Mouse (Mus musculus) hindbrain, embryonic 10.5 days (tissue): ENCODE measurements at regions not wholly inside any gene's neighbourhood (a gene's known extent, or its start where the extent isn't known, plus 50 kb on each side); places are given as distances from the start of the nearest gene placed in this dataset.

Experiments
- DNase-seq: peaks from one replicate; pipeline ENCODE4 v3.0.0-alpha.2; 2017; ENCODE audit warnings: low spot score
- H3K27ac ChIP-seq: fragments of 300-500 bp; sonication (generic); 2 replicates; pipeline ENCODE4 v1.5.1; 2016; ENCODE audit warnings: mild to moderate bottlenecking, moderate library complexity
- H3K27me3 ChIP-seq: fragments of 300-500 bp; sonication (generic); 2 replicates; pipeline ENCODE4 v1.6.1; 2016; ENCODE audit warnings: mild to moderate bottlenecking; ENCODE audit not compliant: poor library complexity, insufficient read depth, severe bottlenecking
- H3K36me3 ChIP-seq: fragments of 300-500 bp; sonication (generic); 2 replicates; pipeline ENCODE4 v1.6.1; 2016; ENCODE audit warnings: mild to moderate bottlenecking, moderate library complexity
- H3K4me1 ChIP-seq: fragments of 300-500 bp; sonication (generic); replicated peaks from 2 replicates; pipeline ENCODE4 v1.6.1; 2016; ENCODE audit warnings: mild to moderate bottlenecking
- H3K4me3 ChIP-seq: fragments of 300-500 bp; sonication (generic); 2 replicates; pipeline ENCODE4 v1.5.1; 2016; ENCODE audit warnings: mild to moderate bottlenecking, moderate library complexity
- H3K9me3 ChIP-seq: fragments of 300-500 bp; sonication (generic); 2 replicates; pipeline ENCODE4 v1.6.1; 2016; ENCODE audit warnings: mild to moderate bottlenecking, moderate library complexity
- WGBS: fragments of 180-500 bp; shearing (Covaris S2); methylation state at CpG from one replicate; pipeline ENCODE4 v1.1.7; 2016; 5-methylcytosine and 5-hydroxymethylcytosine counted together

- no peaks in the 10 kb centered on the region for H3K9me3 ChIP-seq
- H3K4me1 ChIP-seq = no peaks in the 10 kb centered on the region
- no peak overlapping the region for H3K27ac ChIP-seq
- no peaks in the 10 kb centered on the region for H3K27me3 ChIP-seq
- 72% methylated on average over 3 of the region's 3 CpGs for WGBS
- DNase-seq = no peak
- no peaks in the 10 kb centered on the region for H3K36me3 ChIP-seq
- H3K4me3 ChIP-seq = no peak overlapping the region
Observed at GRCm38 (mm10) chr12:95267187-95267586, 424.8 kb upstream of the Flrt2 start.

DNA sequence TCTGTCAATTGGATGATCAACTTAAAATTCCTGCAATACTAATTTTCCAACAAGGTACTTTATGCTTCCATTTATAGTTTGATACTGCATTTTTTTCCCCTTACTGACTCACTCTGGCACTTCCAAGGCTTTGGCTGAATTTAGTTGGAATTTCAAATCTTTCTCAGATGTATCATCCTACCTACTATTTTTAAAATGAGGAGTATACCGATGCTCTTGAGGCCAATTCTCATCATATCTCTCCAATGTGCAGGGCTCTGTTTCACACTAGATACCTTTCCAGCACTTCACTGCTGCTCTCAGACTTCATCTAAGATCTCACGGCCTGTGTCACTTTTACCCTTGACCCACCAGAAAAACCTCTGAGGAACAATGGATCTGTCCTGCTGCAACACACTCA lies 386.6 kb upstream of the Flrt2 start:
- H3K27me3 ChIP-seq = no peaks in the 10 kb centered on the region
- H3K4me3 ChIP-seq = no peak overlapping the region
- H3K9me3 ChIP-seq = no peaks in the 10 kb centered on the region
- no peak for DNase-seq
- WGBS = 91% methylated on average over 2 of the region's 2 CpGs
- no peaks in the 10 kb centered on the region for H3K4me1 ChIP-seq
- no peaks in the 10 kb centered on the region for H3K36me3 ChIP-seq
- no peak overlapping the region for H3K27ac ChIP-seq

DNA sequence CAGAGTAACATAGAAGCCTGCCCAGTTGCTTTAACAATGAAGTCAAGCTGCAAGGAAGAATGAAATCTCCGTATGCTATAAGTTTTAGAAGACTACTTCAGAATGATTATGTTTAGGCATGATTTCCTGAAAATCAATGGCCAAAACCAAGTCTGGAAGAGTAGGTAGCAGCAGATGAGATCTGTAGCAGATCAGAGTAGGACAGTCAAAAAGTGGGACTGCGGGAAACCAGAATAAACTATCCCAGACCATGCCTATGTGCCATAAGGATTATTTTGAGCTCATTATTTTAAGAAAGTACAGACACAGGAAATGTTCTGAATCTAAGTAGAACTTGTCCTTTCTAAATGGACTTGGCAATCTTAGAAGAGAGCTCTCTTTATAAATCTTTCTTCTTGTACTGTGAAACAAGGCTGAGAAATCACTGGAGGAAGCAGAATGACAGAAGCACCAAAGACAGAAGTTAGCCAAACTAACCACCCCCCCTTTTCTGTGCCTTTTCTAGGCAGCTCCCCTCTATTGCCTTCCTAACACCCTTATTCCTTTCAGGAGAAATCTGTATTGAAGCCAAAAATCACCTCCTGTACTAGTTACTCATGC lies 376.8 kb upstream of the Flrt2 start:
- Histone ChIP-seq H3K4me3 (no peak overlapping the region), H3K9me3 (no peaks in the 10 kb centered on the region), H3K4me1 (no peaks in the 10 kb centered on the region), H3K36me3 (no peaks in the 10 kb centered on the region), H3K27ac (no peak overlapping the region), H3K27me3 (no peaks in the 10 kb centered on the region)
- WGBS = 93% methylated on average over 2 of the region's 2 CpGs
- DNase-seq = no peak

- Histone ChIP-seq H3K4me1 (no peaks in the 10 kb centered on the region), H3K36me3 (no peaks in the 10 kb centered on the region), H3K27me3 (no peaks in the 10 kb centered on the region), H3K27ac (no peak overlapping the region), H3K4me3 (no peak overlapping the region), H3K9me3 (no peaks in the 10 kb centered on the region)
- WGBS = 75% methylated on average over 1 of the region's 1 CpGs
- DNase-seq = no peak
Observed at GRCm38 (mm10) chr12:95316820-95317219, 375.2 kb upstream of the Flrt2 start.

DNA sequence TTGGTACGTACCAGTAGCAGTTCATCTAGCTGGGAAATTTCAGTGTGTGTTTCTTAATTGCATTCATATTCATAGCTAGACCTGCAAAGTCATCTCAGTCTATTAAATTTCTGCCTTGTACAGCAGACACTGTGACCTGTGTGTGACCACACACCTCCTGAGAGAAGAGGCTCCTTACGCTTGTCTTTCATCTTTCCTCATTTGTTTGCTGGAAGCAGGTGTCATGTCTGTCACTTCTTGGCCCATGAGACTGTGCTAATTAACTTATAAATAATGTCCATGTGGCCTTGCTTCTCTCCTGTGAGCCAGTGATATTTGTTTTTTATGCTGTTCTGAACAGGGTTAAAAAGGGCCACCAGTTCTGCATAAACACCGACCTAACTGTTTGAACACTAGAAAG lies 370.3 kb upstream of the Flrt2 start:
- Histone ChIP-seq H3K9me3 (no peaks in the 10 kb centered on the region), H3K4me3 (no peak overlapping the region), H3K36me3 (no peaks in the 10 kb centered on the region), H3K27ac (no peak overlapping the region), H3K4me1 (no peaks in the 10 kb centered on the region), H3K27me3 (no peaks in the 10 kb centered on the region)
- WGBS = 66% methylated on average over 3 of the region's 3 CpGs
- DNase-seq = no peak

GRCm38 (mm10) chr12:95329666-95330065 lies 362.4 kb upstream of the Flrt2 start:
- DNase-seq = no peak
- 65% methylated on average over 1 of the region's 1 CpGs for WGBS
- no peak overlapping the region for H3K4me3 ChIP-seq
- H3K9me3 ChIP-seq = no peaks in the 10 kb centered on the region
- H3K4me1 ChIP-seq = no peaks in the 10 kb centered on the region
- H3K36me3 ChIP-seq = no peaks in the 10 kb centered on the region
- H3K27ac ChIP-seq = no peak overlapping the region
- no peaks in the 10 kb centered on the region for H3K27me3 ChIP-seq

DNA sequence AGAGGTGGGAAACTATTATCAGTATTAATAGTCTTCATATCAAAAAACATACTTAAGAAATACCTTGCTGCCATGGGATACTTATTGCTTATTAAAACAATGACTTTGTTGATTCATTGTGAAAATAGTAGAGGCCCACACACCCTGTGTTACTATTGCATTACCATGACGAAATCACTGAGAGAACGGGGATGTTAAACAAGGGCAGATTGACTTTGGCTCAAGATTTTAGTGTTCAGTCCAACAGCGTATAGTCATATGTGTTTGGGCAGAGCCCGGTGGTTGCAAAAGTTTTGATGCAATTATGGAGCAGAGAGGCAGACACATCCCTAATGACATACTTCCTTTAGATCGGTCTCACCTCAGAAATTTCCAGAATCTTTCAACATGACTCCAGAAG lies 344.2 kb upstream of the Flrt2 start:
- WGBS = 92% methylated on average over 5 of the region's 5 CpGs
- Histone ChIP-seq H3K4me3 (no peak overlapping the region), H3K9me3 (no peaks in the 10 kb centered on the region), H3K4me1 (no peaks in the 10 kb centered on the region), H3K27ac (no peak overlapping the region), H3K36me3 (no peaks in the 10 kb centered on the region), H3K27me3 (no peaks in the 10 kb centered on the region)
- no peak for DNase-seq

DNA sequence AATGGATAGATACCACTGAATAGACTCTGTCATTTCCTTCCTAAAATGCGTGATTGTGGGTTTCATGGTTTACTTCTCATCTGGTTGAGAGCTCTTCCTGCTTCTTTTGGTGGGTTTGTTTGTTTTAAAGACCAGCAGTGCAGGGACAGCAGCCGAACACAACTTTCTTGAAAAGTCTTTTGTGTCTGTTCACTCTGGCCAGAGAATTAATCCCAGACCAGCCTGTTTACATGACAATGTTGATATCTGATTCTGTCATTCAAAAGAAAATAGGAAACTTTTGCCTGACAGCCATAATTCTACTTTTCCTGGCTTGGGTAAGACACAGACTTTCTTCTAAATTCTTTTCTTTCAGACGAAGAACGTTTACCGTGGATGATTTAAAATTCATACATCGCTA lies 336.9 kb upstream of the Flrt2 start:
- Histone ChIP-seq H3K27ac (no peak overlapping the region), H3K4me3 (no peak overlapping the region), H3K36me3 (no peaks in the 10 kb centered on the region), H3K27me3 (peaks cover 12% of the 10 kb centered on the region), H3K4me1 (peaks cover 15% of the 10 kb centered on the region; the same call in 1 of the 2 replicates), H3K9me3 (no peaks in the 10 kb centered on the region)
- DNase-seq = no peak
- 25% methylated on average over 6 of the region's 6 CpGs for WGBS

GRCm38 (mm10) chr12:95384248-95384964 lies 307.6 kb upstream of the Flrt2 start:
- 42% methylated on average over 3 of the region's 3 CpGs for WGBS
- H3K27me3 ChIP-seq = no peaks in the 10 kb centered on the region
- no peak overlapping the region for H3K4me3 ChIP-seq
- no peaks in the 10 kb centered on the region for H3K9me3 ChIP-seq
- H3K4me1 ChIP-seq = no peaks in the 10 kb centered on the region
- no peaks in the 10 kb centered on the region for H3K36me3 ChIP-seq
- no peak for DNase-seq
- no peak overlapping the region for H3K27ac ChIP-seq

GRCm38 (mm10) chr12:95385688-95386087 lies 306.3 kb upstream of the Flrt2 start:
- Histone ChIP-seq H3K4me1 (no peaks in the 10 kb centered on the region), H3K9me3 (no peaks in the 10 kb centered on the region), H3K27me3 (no peaks in the 10 kb centered on the region), H3K4me3 (no peak overlapping the region), H3K36me3 (no peaks in the 10 kb centered on the region), H3K27ac (no peak overlapping the region)
- 70% methylated on average over 3 of the region's 3 CpGs for WGBS
- no peak for DNase-seq

GRCm38 (mm10) chr12:95388185-95388584 lies 303.8 kb upstream of the Flrt2 start:
- Histone ChIP-seq H3K27ac (no peak overlapping the region), H3K36me3 (no peaks in the 10 kb centered on the region), H3K27me3 (no peaks in the 10 kb centered on the region), H3K4me1 (peaks cover 8% of the 10 kb centered on the region), H3K4me3 (no peak overlapping the region), H3K9me3 (no peaks in the 10 kb centered on the region)
- 88% methylated on average over 2 of the region's 2 CpGs for WGBS
- DNase-seq = no peak

DNA sequence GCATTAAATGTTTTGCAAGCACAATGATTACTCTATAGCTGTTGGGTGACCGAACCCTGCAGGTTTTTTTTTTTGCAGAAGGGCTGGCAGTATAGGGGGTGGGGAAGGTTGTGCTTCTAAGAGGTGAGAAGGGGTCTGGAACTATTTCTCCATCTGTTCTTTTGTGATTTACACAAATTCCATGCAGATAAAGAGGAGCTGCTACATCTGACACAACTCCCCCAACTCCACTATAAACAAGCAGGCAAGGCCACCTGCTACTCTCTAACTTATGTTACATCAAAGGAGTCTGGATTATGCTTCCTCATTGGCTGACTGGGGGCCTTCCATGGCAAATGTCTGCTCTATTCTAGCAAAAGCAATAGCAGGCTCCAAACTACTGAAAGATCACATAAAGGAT lies 299.2 kb upstream of the Flrt2 start:
- no peak overlapping the region for H3K4me3 ChIP-seq
- H3K27me3 ChIP-seq = no peaks in the 10 kb centered on the region
- H3K9me3 ChIP-seq = no peaks in the 10 kb centered on the region
- DNase-seq = no peak
- H3K36me3 ChIP-seq = no peaks in the 10 kb centered on the region
- 58% methylated on average over 1 of the region's 1 CpGs for WGBS
- H3K27ac ChIP-seq = no peak overlapping the region
- peaks cover 12% of the 10 kb centered on the region for H3K4me1 ChIP-seq

DNA sequence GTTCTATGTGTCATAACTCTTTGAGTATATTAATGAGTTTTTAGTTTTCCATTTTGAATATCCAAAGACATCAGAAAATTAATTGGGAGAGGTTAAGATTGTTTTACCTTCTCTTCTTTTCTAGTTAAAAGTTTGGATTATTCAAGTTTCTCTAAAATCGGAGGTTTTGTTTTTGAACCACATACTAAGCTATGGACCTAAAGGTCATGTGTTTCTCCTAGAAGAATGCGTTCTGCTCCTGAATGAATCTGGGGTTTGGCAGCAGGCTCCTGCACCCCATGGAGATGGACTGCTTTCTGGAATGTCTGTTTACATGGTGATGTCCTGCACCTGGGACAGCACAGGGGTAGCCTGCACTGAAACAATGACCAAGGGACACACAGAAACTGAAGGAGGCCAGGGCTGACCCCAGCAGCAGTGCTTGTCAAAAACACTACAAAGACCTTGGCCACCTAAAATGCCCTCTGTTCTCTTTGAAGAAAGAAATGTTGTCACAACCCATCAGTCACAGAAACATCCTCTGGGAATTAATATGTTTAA lies 297.0 kb upstream of the Flrt2 start:
- DNase-seq = peak; percentile 6
- no peaks in the 10 kb centered on the region for H3K9me3 ChIP-seq
- WGBS = 51% methylated on average over 2 of the region's 2 CpGs
- no peaks in the 10 kb centered on the region for H3K27me3 ChIP-seq
- no peak overlapping the region for H3K27ac ChIP-seq
- no peaks in the 10 kb centered on the region for H3K36me3 ChIP-seq
- no peak overlapping the region for H3K4me3 ChIP-seq
- H3K4me1 ChIP-seq = peaks cover 12% of the 10 kb centered on the region
